Mouse (Mus musculus) kidney, adult 11 months (tissue): ENCODE results near the gene Stx1b.
A peak's percentile ranks its signal among the peaks of the same experiment; 100 is the strongest.
"Not testable (repeated sequence)": the region's sequence is repeated elsewhere in the genome, so short reads cannot be mapped to it uniquely, and the experiment has no call there.

Experiments used
- DNase-seq: peaks from one replicate; pipeline ENCODE4 v3.0.0; 2022

Stx1b gene

DNA sequence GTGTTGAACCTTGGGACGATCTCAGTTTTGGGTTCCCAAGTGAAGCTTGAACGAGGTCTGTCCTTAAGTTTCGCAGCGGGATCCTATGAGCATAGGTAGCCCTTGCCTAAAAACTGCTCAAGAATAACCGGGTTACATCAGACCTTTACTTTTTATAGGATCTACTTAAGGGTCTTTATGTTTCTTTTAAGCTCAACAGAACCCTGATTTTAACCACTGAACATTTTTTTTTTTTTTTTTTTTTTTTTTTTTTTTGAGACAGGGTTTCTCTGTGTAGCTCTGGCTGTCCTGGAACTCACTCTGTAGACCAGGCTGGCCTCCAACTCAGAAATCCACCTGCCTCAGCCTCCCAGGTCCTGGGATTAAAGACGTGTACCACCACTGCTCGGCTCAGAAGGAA is 48.5 kb downstream of the Stx1b start:
- DNase-seq = not testable (repeated sequence)

DNA sequence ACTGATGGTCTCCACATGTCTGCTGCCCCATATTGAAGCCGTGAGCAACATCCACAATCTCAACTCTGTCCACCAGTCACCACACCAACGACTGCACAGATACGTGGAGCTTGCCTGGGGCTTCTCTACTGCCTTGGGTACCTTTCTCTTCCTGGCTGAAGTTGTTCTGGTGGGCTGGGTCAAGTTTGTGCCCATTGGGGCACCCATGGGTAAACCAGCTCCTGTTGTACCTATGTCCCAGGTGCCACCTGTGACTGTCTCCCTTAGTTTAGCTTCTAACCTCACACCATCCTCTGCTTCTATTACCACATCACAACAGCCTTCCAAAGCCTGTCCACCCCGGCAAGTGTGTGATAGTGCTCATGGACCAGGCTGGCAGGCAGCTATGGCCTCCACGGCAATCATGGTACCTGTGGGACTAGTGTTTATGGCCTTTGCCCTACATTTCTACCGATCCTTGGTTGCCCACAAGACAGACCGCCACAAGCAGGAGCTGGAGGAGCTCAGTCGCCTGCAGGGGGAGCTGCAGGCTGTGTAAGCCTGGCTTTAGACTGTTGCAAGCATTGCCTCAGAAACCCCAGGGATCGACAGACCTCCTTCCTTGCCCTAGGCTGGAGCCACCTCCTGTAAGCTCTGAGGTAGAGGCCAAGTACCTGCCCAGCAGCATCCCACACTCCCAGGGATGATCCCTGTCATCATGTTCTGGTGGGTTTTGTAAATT is 50.5 kb downstream of the Stx1b start:
- DNase-seq = peak; percentile 76

DNA sequence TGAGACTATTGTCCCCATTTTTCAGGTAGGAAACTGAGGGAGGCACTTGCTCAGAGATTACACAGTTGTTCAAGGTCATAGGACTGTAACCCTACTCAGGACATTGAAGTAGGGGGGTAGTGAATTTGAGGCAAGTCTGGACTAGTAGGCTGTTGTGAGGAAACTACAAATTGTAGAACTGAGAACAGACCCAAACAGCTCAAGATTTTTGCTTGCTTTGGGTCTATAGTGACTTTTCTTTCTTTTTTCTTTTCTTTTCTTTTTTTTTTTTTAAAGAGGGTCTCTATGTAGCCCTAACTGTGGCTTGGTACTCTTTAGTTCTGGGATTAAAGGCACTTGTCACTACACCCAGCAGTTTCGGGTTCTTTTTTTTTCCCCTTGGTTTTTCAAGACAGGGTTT is 51.8 kb downstream of the Stx1b start:
- DNase-seq = no peak

DNA sequence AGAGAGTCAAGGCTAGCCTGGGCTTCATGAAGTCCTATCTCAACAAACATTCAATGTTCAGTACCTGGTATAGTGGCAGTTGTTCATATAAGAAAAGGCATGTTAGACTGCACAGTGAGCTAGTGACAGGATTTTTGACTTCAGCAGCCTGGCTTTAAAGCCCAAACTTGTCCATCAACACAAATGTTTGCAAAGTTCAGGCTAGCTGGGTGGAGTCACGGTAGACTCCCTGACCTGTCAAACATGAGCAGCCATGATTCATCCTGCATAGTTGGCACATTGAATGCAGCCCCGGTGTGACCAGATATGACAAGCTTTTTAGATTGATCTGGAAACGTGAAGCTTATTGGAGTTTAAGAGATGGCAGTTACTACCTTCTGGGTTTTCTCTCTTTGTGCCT is 52.3 kb downstream of the Stx1b start:
- DNase-seq = no peak

DNA sequence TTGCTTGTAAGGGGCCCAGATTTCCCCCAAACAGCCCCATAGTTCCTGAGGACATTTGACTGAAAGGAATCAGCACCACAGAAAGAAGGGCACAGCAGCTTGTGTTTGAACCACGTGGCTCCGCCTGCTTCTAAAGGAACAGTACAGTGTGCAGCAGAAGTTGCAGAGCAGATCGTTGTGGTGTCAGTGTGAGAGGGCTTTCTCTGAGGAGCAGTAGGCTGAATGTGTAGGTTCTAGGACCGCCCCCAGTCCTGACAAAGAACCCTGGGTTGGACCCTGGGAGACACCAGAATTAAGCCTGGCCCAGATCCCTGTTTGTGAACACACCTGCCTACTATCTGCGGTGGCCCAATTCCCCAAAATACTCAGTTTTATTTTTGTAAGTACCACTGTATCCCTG is 53.1 kb downstream of the Stx1b start:
- no peak for DNase-seq

DNA sequence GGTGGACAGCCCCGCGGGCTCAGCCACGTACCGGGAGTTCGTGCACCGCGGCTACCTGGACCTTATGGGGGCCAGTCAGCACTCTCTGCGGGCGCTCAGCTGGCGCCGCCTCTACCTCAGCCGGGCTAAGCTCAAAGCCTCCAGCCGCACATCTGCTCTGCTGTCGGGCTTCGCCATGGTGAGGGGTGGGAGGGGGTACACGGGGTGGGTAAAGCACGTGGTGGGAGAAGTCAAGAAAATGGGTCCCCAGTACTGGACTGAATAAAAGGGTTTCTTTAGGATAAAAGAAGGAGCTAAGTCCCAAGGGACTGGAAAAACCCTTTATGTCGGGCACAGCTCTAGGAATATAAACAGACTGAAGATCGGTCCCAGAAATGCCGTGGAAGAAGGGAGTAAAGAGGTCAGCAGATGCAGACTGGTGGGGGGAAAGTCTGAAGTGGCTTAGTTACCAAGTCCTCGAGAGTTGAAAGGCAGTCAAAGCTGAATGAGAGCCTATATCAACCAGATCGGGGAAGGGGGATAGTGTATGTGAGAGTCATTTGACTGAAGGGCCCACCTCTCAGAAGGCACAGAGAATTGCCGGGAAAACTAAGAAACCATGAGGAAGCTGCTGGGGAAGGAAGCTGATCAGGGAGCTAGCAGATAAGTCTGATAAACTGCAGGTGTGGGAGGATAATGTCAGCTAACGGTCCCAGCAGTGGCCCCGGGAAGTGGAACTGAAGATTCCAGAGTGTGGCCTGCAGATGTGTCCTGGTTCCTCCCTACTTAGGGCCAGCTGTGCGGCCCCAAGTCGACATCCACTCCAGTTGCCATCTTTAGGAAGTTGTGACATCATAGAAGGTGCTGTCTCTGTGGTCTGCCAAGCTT is 54.1 kb downstream of the Stx1b start:
- peak; percentile 22 for DNase-seq

DNA sequence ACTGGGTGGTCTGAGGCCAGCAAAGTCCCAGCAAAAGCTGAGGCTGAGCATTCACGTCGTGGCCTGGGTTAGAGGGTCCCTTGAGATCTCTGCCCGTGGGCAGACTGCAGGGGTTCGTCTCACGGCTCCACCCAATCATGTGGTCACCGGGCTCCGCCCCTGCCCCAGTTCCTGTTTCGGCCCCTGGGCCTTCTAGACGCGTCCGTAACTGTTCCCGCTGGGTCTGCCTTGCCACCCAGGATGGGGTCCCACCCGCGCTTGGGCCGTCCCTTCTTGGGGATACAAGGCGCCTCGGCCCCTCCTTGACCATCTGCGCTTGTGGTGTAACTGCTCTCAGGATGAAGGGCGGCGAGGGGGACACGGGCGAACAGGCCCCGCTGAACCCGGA is 54.7 kb downstream of the Stx1b start, which contains the start of gene Orai3:
Gene Orai3 (plus strand): TSS at position 165 of the 388 bp plus-strand sequence.
- DNase-seq = peak; percentile 89

DNA sequence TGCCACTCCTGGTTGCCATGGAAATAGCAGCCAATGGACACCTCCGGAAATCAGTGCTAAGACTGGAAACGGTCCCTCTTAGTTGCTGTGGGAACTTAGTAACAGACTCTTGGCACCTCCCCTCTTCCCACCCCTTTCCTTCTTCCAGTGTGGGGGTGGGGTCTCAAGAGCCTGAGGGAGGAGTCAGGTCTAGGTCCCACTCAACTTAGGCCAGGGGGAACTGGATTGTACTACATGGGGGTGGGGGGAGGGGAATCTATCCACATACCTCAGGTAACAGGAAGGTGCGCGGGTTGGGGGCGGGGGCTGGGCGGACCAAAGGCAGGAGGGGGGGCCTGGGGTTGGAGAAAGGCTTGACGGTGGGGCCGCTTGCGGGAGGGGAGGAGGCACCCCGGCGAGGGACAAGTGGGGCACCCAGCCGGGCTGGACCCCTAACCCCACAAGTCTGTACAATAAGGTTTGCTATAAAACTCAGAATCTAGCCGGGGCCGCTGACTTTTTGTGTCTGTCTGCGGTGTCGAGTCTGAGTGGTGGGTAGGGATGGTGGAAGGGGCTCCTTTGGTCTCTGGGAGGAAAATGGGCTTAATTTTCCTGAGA is 55.3 kb downstream of the Stx1b start:
- peak; percentile 98 for DNase-seq

DNA sequence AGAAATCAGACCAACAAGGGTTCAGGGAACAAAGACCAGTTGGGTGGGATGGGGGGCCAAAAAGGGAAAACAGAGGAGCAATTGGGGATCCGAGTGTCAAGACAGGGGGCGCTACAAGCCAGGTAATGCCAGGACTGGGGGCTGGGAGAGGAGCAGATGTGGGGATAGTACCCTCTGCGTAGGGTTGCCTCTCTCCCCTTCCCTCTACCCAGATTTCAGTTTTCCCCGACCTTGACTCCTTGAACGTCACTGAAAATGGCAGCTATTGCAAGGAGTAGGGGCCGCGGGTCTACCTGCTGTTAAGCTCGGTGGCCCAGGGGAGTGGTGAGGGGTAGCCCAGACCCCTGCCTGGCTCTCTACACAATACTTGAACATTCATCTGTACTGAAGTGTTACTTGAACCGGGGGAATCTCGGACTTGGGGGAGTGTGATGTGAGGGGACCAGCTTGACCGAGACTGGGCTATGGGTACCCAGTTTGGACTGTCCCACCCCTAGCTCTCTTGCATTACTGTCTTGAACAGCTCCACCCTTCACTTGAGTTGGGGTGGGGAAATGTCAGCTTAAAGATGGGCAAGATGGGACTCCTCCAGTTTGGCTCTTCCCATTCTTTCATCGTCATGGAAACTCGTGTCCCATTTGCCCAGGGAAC is 55.9 kb downstream of the Stx1b start:
- no peak for DNase-seq

DNA sequence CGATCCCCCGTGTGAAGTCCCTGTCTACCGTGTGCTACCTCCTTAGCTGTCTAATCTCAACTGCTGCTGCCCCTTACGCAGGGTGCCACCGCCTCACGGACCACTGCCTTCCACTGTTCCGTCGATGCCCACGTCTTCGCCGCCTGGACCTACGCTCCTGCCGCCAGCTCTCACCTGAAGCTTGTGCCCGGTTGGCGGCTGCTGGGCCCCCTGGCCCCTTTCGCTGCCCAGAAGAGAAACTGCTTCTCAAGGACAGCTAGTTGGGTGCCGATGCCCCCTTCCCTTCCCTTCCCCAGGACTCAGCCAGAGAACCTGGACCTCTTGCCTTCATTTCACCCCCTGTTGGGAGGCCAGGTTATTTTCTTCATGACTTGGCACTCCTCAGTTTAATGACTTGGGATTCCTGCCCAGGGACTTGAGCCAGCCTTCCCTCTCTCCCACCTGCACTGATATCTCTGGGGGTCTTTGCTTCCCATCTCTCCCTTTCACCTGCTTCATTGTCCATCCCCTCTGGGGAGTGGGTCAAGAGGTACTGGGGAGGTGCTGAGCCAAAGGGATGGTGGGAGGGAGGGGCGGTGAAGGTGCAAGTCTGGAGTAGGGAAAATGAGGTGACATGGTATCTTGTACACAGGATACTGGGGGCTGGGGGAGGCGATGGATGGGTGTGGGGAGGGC is 56.5 kb downstream of the Stx1b start:
- peak; percentile 26 for DNase-seq

DNA sequence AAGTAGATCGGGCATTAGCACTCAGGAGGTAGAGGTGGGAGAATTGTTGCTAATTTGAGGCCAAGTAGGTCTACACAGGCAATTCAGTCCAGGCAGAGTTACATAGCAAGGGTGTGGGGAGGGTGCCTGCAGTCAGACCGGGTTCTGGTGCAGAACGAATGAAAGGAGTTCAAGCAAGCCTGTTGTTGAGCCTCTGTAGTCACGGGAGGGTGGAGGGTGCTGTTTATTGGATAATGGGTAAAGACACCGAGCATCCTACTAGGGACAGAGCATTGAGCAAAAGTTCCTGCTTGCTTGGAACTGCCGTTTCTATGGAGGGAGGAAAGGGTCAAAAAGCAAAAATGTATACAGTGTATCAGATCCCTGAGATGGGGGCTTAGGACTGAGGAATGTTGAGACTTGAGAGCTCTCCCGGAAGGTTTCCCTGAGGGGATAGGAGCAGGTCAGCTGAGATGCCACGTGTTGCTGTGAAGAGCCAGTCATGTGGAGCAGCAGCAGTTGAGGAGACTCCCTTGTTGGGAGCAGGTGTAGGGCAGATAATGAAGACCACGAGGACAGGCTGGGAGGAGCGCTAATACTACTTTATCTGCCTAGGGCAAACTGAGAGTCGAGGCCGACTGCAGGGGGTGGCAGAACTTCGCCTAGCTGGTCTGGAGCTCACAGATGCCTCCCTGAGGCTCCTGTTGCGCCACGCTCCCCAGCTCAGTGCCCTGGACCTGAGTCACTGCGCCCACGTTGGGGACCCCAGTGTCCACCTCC is 57.3 kb downstream of the Stx1b start:
- no peak for DNase-seq

DNA sequence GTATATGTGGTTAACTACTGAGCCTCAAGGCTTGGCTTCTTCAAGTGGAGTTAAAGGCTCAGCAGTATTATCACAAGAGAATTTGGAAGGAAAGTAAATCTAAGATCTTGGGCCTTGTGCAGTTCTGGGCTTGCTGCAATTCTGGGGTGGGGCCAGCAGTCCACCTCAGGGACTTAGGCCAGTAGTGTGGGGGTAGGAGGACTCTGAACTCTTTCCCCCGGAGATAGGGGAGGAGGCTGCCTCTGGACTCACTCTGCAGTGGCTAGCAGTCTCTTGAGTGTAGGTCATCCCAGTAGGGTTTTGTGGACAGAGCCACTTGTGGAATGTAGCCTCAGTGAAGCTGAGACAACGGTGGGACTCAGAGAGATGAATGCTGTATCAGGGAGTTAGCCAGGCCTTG is 58.6 kb downstream of the Stx1b start:
- DNase-seq = peak; percentile 51

DNA sequence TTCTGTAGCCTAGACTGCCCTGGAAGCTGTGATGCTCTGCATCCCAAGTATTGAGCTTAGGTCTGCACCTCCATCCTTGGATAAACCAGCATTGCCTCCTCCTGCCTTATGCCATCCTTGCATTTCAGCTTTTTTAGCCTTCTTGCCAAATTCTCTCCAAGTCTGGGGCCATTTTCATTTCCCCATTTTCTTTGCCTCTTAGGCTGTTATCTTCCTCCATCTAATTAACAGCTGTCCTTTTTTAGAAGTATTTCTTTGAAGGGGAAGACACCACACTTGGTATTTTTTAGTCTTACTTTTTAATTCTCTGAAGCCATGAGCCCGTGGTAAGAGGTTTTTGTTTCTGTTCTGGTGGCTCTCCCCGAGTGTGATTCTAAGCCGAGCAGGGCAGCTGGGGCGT is 60.7 kb downstream of the Stx1b start:
- no peak for DNase-seq

DNA sequence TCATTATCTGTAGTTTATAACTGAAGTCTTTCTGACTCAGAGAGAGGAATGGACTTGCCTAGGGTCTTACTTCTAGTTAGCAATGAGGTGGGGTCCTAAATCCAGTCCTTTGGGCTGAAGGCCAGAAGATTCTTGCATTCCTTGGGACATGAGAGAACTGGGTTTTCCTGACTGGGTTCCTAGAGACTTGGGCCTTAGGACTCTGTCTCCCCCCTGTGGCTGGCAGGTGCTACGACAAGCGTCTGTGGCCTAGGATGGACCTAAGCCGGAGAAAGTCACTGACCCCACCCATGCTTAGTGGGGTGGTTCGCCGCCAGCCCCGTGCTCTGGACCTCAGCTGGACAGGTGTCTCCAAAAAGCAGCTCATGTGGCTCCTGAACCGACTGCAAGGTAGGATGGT is 63.3 kb downstream of the Stx1b start:
- peak; percentile 54 for DNase-seq

DNA sequence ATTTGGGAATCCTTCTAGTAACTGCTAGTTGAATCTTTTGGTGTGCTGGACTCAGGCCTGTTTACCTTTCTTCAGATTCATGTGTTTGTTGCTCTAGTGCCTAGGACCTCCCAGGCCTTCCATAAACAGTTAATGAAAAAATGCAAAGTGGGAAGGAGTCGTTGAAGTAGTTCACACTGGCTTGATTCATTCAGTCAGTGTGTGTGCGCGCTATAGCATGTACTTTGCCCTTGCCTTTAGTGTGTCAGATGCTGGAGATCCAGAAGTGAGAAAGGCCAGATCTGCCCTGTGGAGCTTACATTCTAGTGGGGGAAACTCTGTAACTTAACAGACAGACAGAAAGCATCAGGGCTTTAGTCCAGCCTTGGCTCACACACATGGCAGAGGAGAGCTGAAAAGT is 63.9 kb downstream of the Stx1b start:
- DNase-seq = no peak

DNA sequence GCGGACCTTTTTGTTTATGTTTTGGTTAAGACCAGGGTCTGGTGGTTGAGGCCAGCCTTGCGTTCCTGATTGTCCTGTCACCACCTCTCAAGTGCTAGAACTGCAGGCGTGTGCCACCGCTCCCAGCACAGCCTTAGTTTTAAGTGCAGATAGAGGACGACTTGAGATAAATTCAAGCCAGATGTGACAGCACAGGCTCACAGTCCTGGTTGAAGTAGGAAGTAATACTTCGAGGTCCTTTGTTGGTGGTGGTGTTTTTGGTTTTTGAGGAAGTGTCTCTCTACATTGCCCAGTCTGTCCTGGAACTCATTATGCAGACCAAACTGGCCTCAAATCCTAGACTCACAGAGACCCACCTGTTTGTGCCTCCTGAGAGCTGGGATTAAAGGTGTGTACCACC is 64.6 kb downstream of the Stx1b start:
- DNase-seq = no peak
